Mouse (Mus musculus): ENCODE measurements around the gene Gale. TPM values are rescaled to one million over a fixed set of nuclear protein-coding genes. Genes with fewer than 3 reads are reported as not detected.
"Not testable (repeated sequence)": the region's sequence is repeated elsewhere in the genome, so short reads cannot be mapped to it uniquely, and the experiment has no call there.

Gale gene
- polyA plus RNA-seq, 1 experiment, result 51.3 TPM

GRCm38 (mm10) chr4:135930239-135930638 is 33.3 kb upstream of the Gale start:
- no peaks in the 10 kb centered on the region for H3K27me3 ChIP-seq (ENCODE audit: control insufficient read depth, insufficient read depth, insufficient read length)
- H3K79me2 ChIP-seq (ENCODE audit: control insufficient read depth, insufficient read depth), result no peaks in the 10 kb centered on the region
- no peak overlapping the region for H3K4me2 ChIP-seq (ENCODE audit: low read depth)
- H3K4me3 ChIP-seq, result no peak overlapping the region
- peaks cover 6% of the 10 kb centered on the region for H3K36me3 ChIP-seq (ENCODE audit: control insufficient read depth, insufficient read depth)
- TF ChIP-seq POLR2A (IDR thresholded peaks at IDR 0.05; ENCODE audit: insufficient read length, low read depth) (no peak), E2F4 (IDR thresholded peaks at IDR 0.05; ENCODE audit: insufficient read depth) (no peak), REST (IDR thresholded peaks at IDR 0.05; ENCODE audit: insufficient read depth, insufficient read length) (no peak), MYOD1 (IDR thresholded peaks at IDR 0.05; ENCODE audit: control insufficient read depth in 1 of 3, insufficient read length in 2 of 3, low read depth in 2 of 3) (no peak), TCF12 (IDR thresholded peaks at IDR 0.05; ENCODE audit: insufficient read depth, poor library complexity, severe bottlenecking) (no peak), TCF3 (IDR thresholded peaks at IDR 0.05; ENCODE audit: insufficient read length, low read depth) (no peak), USF1 (IDR thresholded peaks at IDR 0.05; ENCODE audit: low read depth) (no peak), POLR2AphosphoS2 (IDR thresholded peaks at IDR 0.05; ENCODE audit: insufficient read length, low read depth) (no peak), SRF (IDR thresholded peaks at IDR 0.05; ENCODE audit: control insufficient read depth, insufficient read length, low read depth) (no peak), MYOG (IDR thresholded peaks at IDR 0.05; ENCODE audit: control insufficient read depth in 1 of 3, insufficient read depth in 1 of 3, insufficient read length in 2 of 3, low read depth in 2 of 3) (no peak), CEBPB (IDR thresholded peaks at IDR 0.05; ENCODE audit: insufficient read depth, poor library complexity, severe bottlenecking) (no peak), MAX (IDR thresholded peaks at IDR 0.05; ENCODE audit: low read depth) (no peak)
- no peak overlapping the region for H3ac ChIP-seq (ENCODE audit: control insufficient read depth, insufficient read length)

- no peak overlapping the region for H3ac ChIP-seq (ENCODE audit: control insufficient read depth, insufficient read length)
- peaks cover 9% of the 10 kb centered on the region for H3K36me3 ChIP-seq (ENCODE audit: control insufficient read depth, insufficient read depth)
Observed at GRCm38 (mm10) chr4:135931832-135932231, 31.7 kb upstream of the Gale start.

GRCm38 (mm10) chr4:135934708-135935500 is 28.6 kb upstream of the Gale start:
- no peak overlapping the region for H3K4me3 ChIP-seq
- no peak overlapping the region for H3K4me2 ChIP-seq (ENCODE audit: low read depth)
- H3K36me3 ChIP-seq (ENCODE audit: control insufficient read depth, insufficient read depth), result peaks cover 11% of the 10 kb centered on the region
- no peaks in the 10 kb centered on the region for H3K79me2 ChIP-seq (ENCODE audit: control insufficient read depth, insufficient read depth)
- no peaks in the 10 kb centered on the region for H3K27me3 ChIP-seq (ENCODE audit: control insufficient read depth, insufficient read depth, insufficient read length)
- TF ChIP-seq TCF3 (IDR thresholded peaks at IDR 0.05; ENCODE audit: insufficient read length, low read depth), result no peak
- H3ac ChIP-seq (ENCODE audit: control insufficient read depth, insufficient read length), result no peak overlapping the region

More at GRCm38 (mm10) chr4:135931832-135932231, 31.7 kb upstream of the Gale start:
- H3K4me2 ChIP-seq (ENCODE audit: low read depth), result no peak overlapping the region
- no peak for TF ChIP-seq CEBPB (IDR thresholded peaks at IDR 0.05; ENCODE audit: insufficient read depth, poor library complexity, severe bottlenecking)
- no peak overlapping the region for H3K4me3 ChIP-seq
- H3K79me2 ChIP-seq (ENCODE audit: control insufficient read depth, insufficient read depth), result no peaks in the 10 kb centered on the region
- H3K27me3 ChIP-seq (ENCODE audit: control insufficient read depth, insufficient read depth, insufficient read length), result no peaks in the 10 kb centered on the region

GRCm38 (mm10) chr4:135935502-135935901 is 28.0 kb upstream of the Gale start:
- H3K4me3 ChIP-seq, result no peak overlapping the region
- no peaks in the 10 kb centered on the region for H3K27me3 ChIP-seq (ENCODE audit: control insufficient read depth, insufficient read depth, insufficient read length)
- TF ChIP-seq REST (IDR thresholded peaks at IDR 0.05; ENCODE audit: insufficient read depth, insufficient read length) (no peak), USF1 (IDR thresholded peaks at IDR 0.05; ENCODE audit: low read depth) (no peak), TCF12 (IDR thresholded peaks at IDR 0.05; ENCODE audit: insufficient read depth, poor library complexity, severe bottlenecking) (no peak), MYOG (IDR thresholded peaks at IDR 0.05; ENCODE audit: control insufficient read depth in 1 of 3, insufficient read depth in 1 of 3, insufficient read length in 2 of 3, low read depth in 2 of 3) (no peak), POLR2A (IDR thresholded peaks at IDR 0.05; ENCODE audit: insufficient read length, low read depth) (no peak), POLR2AphosphoS2 (IDR thresholded peaks at IDR 0.05; ENCODE audit: insufficient read length, low read depth) (no peak), CEBPB (IDR thresholded peaks at IDR 0.05; ENCODE audit: insufficient read depth, poor library complexity, severe bottlenecking) (no peak), MAX (IDR thresholded peaks at IDR 0.05; ENCODE audit: low read depth) (no peak), SRF (IDR thresholded peaks at IDR 0.05; ENCODE audit: control insufficient read depth, insufficient read length, low read depth) (no peak), TCF3 (IDR thresholded peaks at IDR 0.05; ENCODE audit: insufficient read length, low read depth) (no peak), E2F4 (IDR thresholded peaks at IDR 0.05; ENCODE audit: insufficient read depth) (no peak), MYOD1 (IDR thresholded peaks at IDR 0.05; ENCODE audit: control insufficient read depth in 1 of 3, insufficient read length in 2 of 3, low read depth in 2 of 3) (no peak)
- no peak overlapping the region for H3K4me2 ChIP-seq (ENCODE audit: low read depth)
- H3ac ChIP-seq (ENCODE audit: control insufficient read depth, insufficient read length), result no peak overlapping the region
- H3K79me2 ChIP-seq (ENCODE audit: control insufficient read depth, insufficient read depth), result no peaks in the 10 kb centered on the region
- peaks cover 11% of the 10 kb centered on the region for H3K36me3 ChIP-seq (ENCODE audit: control insufficient read depth, insufficient read depth)

GRCm38 (mm10) chr4:135938858-135939257 is 24.7 kb upstream of the Gale start:
- no peaks in the 10 kb centered on the region for H3K79me2 ChIP-seq (ENCODE audit: control insufficient read depth, insufficient read depth)
- no peak overlapping the region for H3ac ChIP-seq (ENCODE audit: control insufficient read depth, insufficient read length)
- H3K27me3 ChIP-seq (ENCODE audit: control insufficient read depth, insufficient read depth, insufficient read length), result no peaks in the 10 kb centered on the region
- no peak overlapping the region for H3K4me2 ChIP-seq (ENCODE audit: low read depth)
- no peak overlapping the region for H3K4me3 ChIP-seq
- no peak for TF ChIP-seq E2F4 (IDR thresholded peaks at IDR 0.05; ENCODE audit: insufficient read depth)
- no peak for TF ChIP-seq MYOG (IDR thresholded peaks at IDR 0.05; ENCODE audit: control insufficient read depth in 1 of 3, insufficient read depth in 1 of 3, insufficient read length in 2 of 3, low read depth in 2 of 3)
- H3K36me3 ChIP-seq (ENCODE audit: control insufficient read depth, insufficient read depth), result peaks cover 5% of the 10 kb centered on the region

GRCm38 (mm10) chr4:135941026-135941425 is 22.5 kb upstream of the Gale start:
- H3K4me2 ChIP-seq (ENCODE audit: low read depth); H3K27me3 ChIP-seq (ENCODE audit: control insufficient read depth, insufficient read depth, insufficient read length); H3ac ChIP-seq (ENCODE audit: control insufficient read depth, insufficient read length); H3K4me3 ChIP-seq; H3K79me2 ChIP-seq (ENCODE audit: control insufficient read depth, insufficient read depth); H3K36me3 ChIP-seq (ENCODE audit: control insufficient read depth, insufficient read depth): not testable (repeated sequence)

All from myocyte (in vitro differentiated cells).